Mouse (Mus musculus): ENCODE results near the gene Fkbp5. TPM values are rescaled to one million over a fixed set of nuclear protein-coding genes. Genes with fewer than 3 reads are reported as not detected.
"Not testable (repeated sequence)": the region's sequence is repeated elsewhere in the genome, so short reads cannot be mapped to it uniquely, and the experiment has no call there.

The Fkbp5 gene
- polyA plus RNA-seq, 1 experiment = 10.6 TPM

GRCm38 (mm10) chr17:28421071-28421470 lies 96.3 kb downstream of the Fkbp5 start:
- Histone ChIP-seq H3K4me1 (ENCODE audit: control insufficient read depth, insufficient read depth, insufficient read length, low read length) (peaks cover 2% of the 10 kb centered on the region; the same call in 1 of the 2 replicates), H3K27ac (ENCODE audit: insufficient read depth, low read depth, low read length) (peak overlapping the region; percentile 71; the same call in 1 of the 2 replicates), H3K4me3 (ENCODE audit: low read depth, low read length) (no peak overlapping the region), H3K36me3 (ENCODE audit: control insufficient read depth, insufficient read depth, low read length) (no peaks in the 10 kb centered on the region), H3K27me3 (ENCODE audit: control insufficient read depth, insufficient read depth, low read length) (no peaks in the 10 kb centered on the region)
- TF ChIP-seq POLR2A (IDR thresholded peaks at IDR 0.05; ENCODE audit: low read depth, low read length) (no peak), CTCF (IDR thresholded peaks at IDR 0.05; ENCODE audit: extremely low read depth, insufficient read length, insufficient replicate concordance, low read depth, low read length) (no peak)
- 86% methylated on average over 5 of the region's 5 CpGs for WGBS

- peak overlapping the region; percentile 71 for H3K27ac ChIP-seq (ENCODE audit: insufficient read depth, low read depth, low read length)
- no peaks in the 10 kb centered on the region for H3K27me3 ChIP-seq (ENCODE audit: control insufficient read depth, insufficient read depth, low read length)
- H3K36me3 ChIP-seq (ENCODE audit: control insufficient read depth, insufficient read depth, low read length) = peaks cover 2% of the 10 kb centered on the region; the same call in 1 of the 2 replicates
- no peak overlapping the region for H3K4me3 ChIP-seq (ENCODE audit: low read depth, low read length)
- TF ChIP-seq POLR2A (IDR thresholded peaks at IDR 0.05; ENCODE audit: low read depth, low read length) (no peak), CTCF (IDR thresholded peaks at IDR 0.05; ENCODE audit: extremely low read depth, insufficient read length, insufficient replicate concordance, low read depth, low read length) (no peak)
- H3K4me1 ChIP-seq (ENCODE audit: control insufficient read depth, insufficient read depth, insufficient read length, low read length) = peaks cover 2% of the 10 kb centered on the region; the same call in 1 of the 2 replicates
- 60% methylated on average over 12 of the region's 12 CpGs for WGBS
These were observed 96.9 kb downstream of the Fkbp5 start for GRCm38 (mm10) chr17:28420229-28421051.

GRCm38 (mm10) chr17:28419636-28420035 lies 97.7 kb downstream of the Fkbp5 start:
- Histone ChIP-seq H3K4me1 (ENCODE audit: control insufficient read depth, insufficient read depth, insufficient read length, low read length) (peaks cover 2% of the 10 kb centered on the region; the same call in 1 of the 2 replicates), H3K36me3 (ENCODE audit: control insufficient read depth, insufficient read depth, low read length) (peaks cover 3% of the 10 kb centered on the region; the same call in 1 of the 2 replicates), H3K27ac (ENCODE audit: insufficient read depth, low read depth, low read length) (peak overlapping the region; percentile 70), H3K27me3 (ENCODE audit: control insufficient read depth, insufficient read depth, low read length) (no peaks in the 10 kb centered on the region), H3K4me3 (ENCODE audit: low read depth, low read length) (no peak overlapping the region)
- 76% methylated on average over 6 of the region's 6 CpGs for WGBS
- no peak for TF ChIP-seq CTCF (IDR thresholded peaks at IDR 0.05; ENCODE audit: extremely low read depth, insufficient read length, insufficient replicate concordance, low read depth, low read length)
- no peak for TF ChIP-seq POLR2A (IDR thresholded peaks at IDR 0.05; ENCODE audit: low read depth, low read length)

GRCm38 (mm10) chr17:28418954-28419353 lies 98.4 kb downstream of the Fkbp5 start:
- Histone ChIP-seq H3K27ac (ENCODE audit: insufficient read depth, low read depth, low read length) (no peak overlapping the region), H3K4me3 (ENCODE audit: low read depth, low read length) (no peak overlapping the region), H3K27me3 (ENCODE audit: control insufficient read depth, insufficient read depth, low read length) (no peaks in the 10 kb centered on the region), H3K4me1 (ENCODE audit: control insufficient read depth, insufficient read depth, insufficient read length, low read length) (peaks cover 2% of the 10 kb centered on the region; the same call in 1 of the 2 replicates), H3K36me3 (ENCODE audit: control insufficient read depth, insufficient read depth, low read length) (peaks cover 5% of the 10 kb centered on the region)
- TF ChIP-seq CTCF (IDR thresholded peaks at IDR 0.05; ENCODE audit: extremely low read depth, insufficient read length, insufficient replicate concordance, low read depth, low read length) (peak; percentile 45; the same call in 1 of the 2 replicates), POLR2A (IDR thresholded peaks at IDR 0.05; ENCODE audit: low read depth, low read length) (no peak)
- 88% methylated on average over 1 of the region's 1 CpGs for WGBS

GRCm38 (mm10) chr17:28418481-28418880 lies 98.8 kb downstream of the Fkbp5 start:
- H3K27ac ChIP-seq (ENCODE audit: insufficient read depth, low read depth, low read length); H3K4me3 ChIP-seq (ENCODE audit: low read depth, low read length): not testable (repeated sequence)

GRCm38 (mm10) chr17:28417771-28418170 lies 99.6 kb downstream of the Fkbp5 start:
- TF ChIP-seq CTCF (IDR thresholded peaks at IDR 0.05; ENCODE audit: extremely low read depth, insufficient read length, insufficient replicate concordance, low read depth, low read length) = no peak
- no peak for TF ChIP-seq POLR2A (IDR thresholded peaks at IDR 0.05; ENCODE audit: low read depth, low read length)
- no peak overlapping the region for H3K4me3 ChIP-seq (ENCODE audit: low read depth, low read length)
- H3K4me1 ChIP-seq (ENCODE audit: control insufficient read depth, insufficient read depth, insufficient read length, low read length) = peaks cover 2% of the 10 kb centered on the region; the same call in 1 of the 2 replicates
- H3K27ac ChIP-seq (ENCODE audit: insufficient read depth, low read depth, low read length) = no peak overlapping the region
- WGBS = 85% methylated on average over 5 of the region's 5 CpGs
- H3K36me3 ChIP-seq (ENCODE audit: control insufficient read depth, insufficient read depth, low read length) = peaks cover 10% of the 10 kb centered on the region
- H3K27me3 ChIP-seq (ENCODE audit: control insufficient read depth, insufficient read depth, low read length) = no peaks in the 10 kb centered on the region

More at GRCm38 (mm10) chr17:28418481-28418880, 98.8 kb downstream of the Fkbp5 start:
- not testable (repeated sequence) for H3K27me3 ChIP-seq (ENCODE audit: control insufficient read depth, insufficient read depth, low read length); H3K4me1 ChIP-seq (ENCODE audit: control insufficient read depth, insufficient read depth, insufficient read length, low read length); H3K36me3 ChIP-seq (ENCODE audit: control insufficient read depth, insufficient read depth, low read length)

GRCm38 (mm10) chr17:28415271-28415670 lies 102.1 kb downstream of the Fkbp5 start:
- Histone ChIP-seq H3K36me3 (ENCODE audit: control insufficient read depth, insufficient read depth, low read length) (peaks cover 14% of the 10 kb centered on the region), H3K27ac (ENCODE audit: insufficient read depth, low read depth, low read length) (no peak overlapping the region), H3K27me3 (ENCODE audit: control insufficient read depth, insufficient read depth, low read length) (no peaks in the 10 kb centered on the region), H3K4me3 (ENCODE audit: low read depth, low read length) (no peak overlapping the region), H3K4me1 (ENCODE audit: control insufficient read depth, insufficient read depth, insufficient read length, low read length) (no peaks in the 10 kb centered on the region)
- TF ChIP-seq CTCF (IDR thresholded peaks at IDR 0.05; ENCODE audit: extremely low read depth, insufficient read length, insufficient replicate concordance, low read depth, low read length) (no peak), POLR2A (IDR thresholded peaks at IDR 0.05; ENCODE audit: low read depth, low read length) (no peak)
- 79% methylated on average over 5 of the region's 5 CpGs for WGBS

All from small intestine, adult 2 months (tissue).